Mouse (Mus musculus) limb, embryonic 10.5 days (tissue): ENCODE measurements around the gene Gm9803. TPM values are rescaled to one million over a fixed set of nuclear protein-coding genes. Genes with fewer than 3 reads are reported as not detected.

Experiments used
- DNase-seq: peaks from one replicate; pipeline ENCODE4 v3.0.0-alpha.2; 2017; ENCODE audit warnings: low spot score
- H3K27ac ChIP-seq: fragments of 300-500 bp; sonication (generic); 2 replicates; pipeline ENCODE4 v1.5.1; 2016; ENCODE audit warnings: mild to moderate bottlenecking
- H3K27me3 ChIP-seq: fragments of 300-500 bp; sonication (generic); 2 replicates; pipeline ENCODE4 v1.6.1; 2016; ENCODE audit warnings: low read depth, mild to moderate bottlenecking; ENCODE audit not compliant: poor library complexity, severe bottlenecking
- H3K36me3 ChIP-seq: fragments of 300-500 bp; sonication (generic); 2 replicates; pipeline ENCODE4 v1.6.1; 2016; ENCODE audit warnings: mild to moderate bottlenecking, moderate library complexity
- H3K4me1 ChIP-seq: fragments of 300-500 bp; sonication (generic); 2 replicates; pipeline ENCODE4 v1.6.1; 2016
- H3K4me3 ChIP-seq: fragments of 300-500 bp; sonication (generic); 2 replicates; pipeline ENCODE4 v1.5.1; 2016; ENCODE audit warnings: mild to moderate bottlenecking, moderate library complexity
- H3K9me3 ChIP-seq: fragments of 300-500 bp; sonication (generic); replicated peaks from 2 replicates; pipeline ENCODE4 v1.6.1; 2016; ENCODE audit warnings: mild to moderate bottlenecking
- WGBS: fragments of 180-500 bp; shearing (Covaris S2); methylation state at CpG from one replicate; pipeline ENCODE4 v1.1.7; 2016; 5-methylcytosine and 5-hydroxymethylcytosine counted together
- polyA plus RNA-seq: library from polyadenylated mRNA; unstranded; fragments of >200 nt; fragmentation: Nextera tagmentation; extraction: Ambion mirVana; gene quantifications from 2 replicates; pipeline ENCODE4 v1.2.1, GENCODE M21; 2016

The Gm9803 gene
- polyA plus RNA-seq, 1 experiment from 2014 or later, result 11.1 TPM

- no peak for DNase-seq
- WGBS, result 73% methylated on average over 3 of the region's 3 CpGs
- Histone ChIP-seq H3K27me3 (no peaks in the 10 kb centered on the region), H3K36me3 (peaks cover 13% of the 10 kb centered on the region), H3K27ac (no peak overlapping the region), H3K4me1 (peaks cover 49% of the 10 kb centered on the region), H3K9me3 (no peaks in the 10 kb centered on the region), H3K4me3 (no peak overlapping the region)
These were observed 36.4 kb upstream of the Gm9803 start for GRCm38 (mm10) chr10:43487441-43488010.

GRCm38 (mm10) chr10:43488258-43488657 lies 35.6 kb upstream of the Gm9803 start:
- WGBS, result 82% methylated on average over 4 of the region's 4 CpGs
- Histone ChIP-seq H3K4me3 (no peak overlapping the region), H3K36me3 (peaks cover 19% of the 10 kb centered on the region), H3K27me3 (no peaks in the 10 kb centered on the region), H3K27ac (no peak overlapping the region), H3K9me3 (no peaks in the 10 kb centered on the region), H3K4me1 (peaks cover 42% of the 10 kb centered on the region)
- DNase-seq, result no peak

DNA sequence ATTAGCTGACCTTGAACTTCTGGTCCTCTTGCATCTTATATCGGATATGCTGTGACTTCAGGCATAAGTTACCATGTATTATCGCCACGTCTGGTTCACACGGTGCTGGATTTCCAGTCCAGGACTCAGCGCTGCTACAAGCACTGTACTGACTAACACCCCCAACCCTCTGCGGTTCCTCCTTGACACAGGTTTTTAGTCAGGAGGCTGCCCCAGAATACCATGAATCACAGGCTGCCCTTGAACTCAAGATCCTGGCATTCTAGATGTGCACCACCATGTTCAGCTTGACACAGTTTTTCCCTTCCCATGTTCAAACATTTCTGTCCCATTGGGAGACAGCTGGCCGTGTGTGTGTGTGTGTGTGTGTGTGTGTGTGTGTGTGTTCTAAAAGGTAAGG lies 34.7 kb upstream of the Gm9803 start:
- Histone ChIP-seq H3K9me3 (no peaks in the 10 kb centered on the region), H3K27me3 (no peaks in the 10 kb centered on the region), H3K4me1 (peaks cover 36% of the 10 kb centered on the region), H3K4me3 (no peak overlapping the region), H3K27ac (no peak overlapping the region), H3K36me3 (peaks cover 24% of the 10 kb centered on the region)
- 82% methylated on average over 7 of the region's 7 CpGs for WGBS
- DNase-seq, result no peak

- peaks cover 28% of the 10 kb centered on the region for H3K36me3 ChIP-seq
- DNase-seq, result no peak
- no peaks in the 10 kb centered on the region for H3K27me3 ChIP-seq
- 12% methylated on average over 6 of the region's 6 CpGs for WGBS
- H3K27ac ChIP-seq, result peak overlapping the region; percentile 32; the same call in 1 of the 2 replicates
- no peak overlapping the region for H3K4me3 ChIP-seq
- no peaks in the 10 kb centered on the region for H3K9me3 ChIP-seq
- H3K4me1 ChIP-seq, result peaks cover 36% of the 10 kb centered on the region
These were observed 34.3 kb upstream of the Gm9803 start for GRCm38 (mm10) chr10:43489550-43489949.

DNA sequence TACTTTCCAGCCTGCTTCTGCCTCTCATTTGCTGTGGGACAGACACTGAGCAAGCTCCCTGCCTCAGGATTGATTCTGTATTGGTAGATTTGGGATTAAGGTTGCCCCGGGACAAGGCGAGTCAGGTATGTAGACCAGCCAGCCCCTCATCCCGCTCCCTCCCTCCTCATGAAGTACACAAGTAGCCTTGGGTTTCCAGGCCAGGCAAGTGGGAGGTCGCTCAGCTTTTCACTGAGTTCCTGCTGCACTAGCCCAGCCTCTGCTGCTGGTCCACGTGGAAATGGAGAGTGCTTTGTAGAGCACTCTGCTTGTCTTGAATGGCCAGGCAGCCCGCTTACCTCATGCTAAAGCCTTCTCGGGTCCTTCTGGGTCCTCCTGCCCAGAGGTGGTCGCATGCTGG lies 33.9 kb upstream of the Gm9803 start:
- Histone ChIP-seq H3K27ac (peak overlapping the region; percentile 32; the same call in 1 of the 2 replicates), H3K36me3 (peaks cover 33% of the 10 kb centered on the region), H3K9me3 (no peaks in the 10 kb centered on the region), H3K27me3 (no peaks in the 10 kb centered on the region), H3K4me1 (peaks cover 36% of the 10 kb centered on the region), H3K4me3 (no peak overlapping the region)
- no peak for DNase-seq
- WGBS, result 69% methylated on average over 8 of the region's 8 CpGs

GRCm38 (mm10) chr10:43490846-43491245 lies 33.0 kb upstream of the Gm9803 start:
- peaks cover 36% of the 10 kb centered on the region for H3K4me1 ChIP-seq
- H3K27ac ChIP-seq, result no peak overlapping the region
- no peak for DNase-seq
- H3K4me3 ChIP-seq, result no peak overlapping the region
- 84% methylated on average over 5 of the region's 5 CpGs for WGBS
- no peaks in the 10 kb centered on the region for H3K27me3 ChIP-seq
- peaks cover 36% of the 10 kb centered on the region for H3K36me3 ChIP-seq
- no peaks in the 10 kb centered on the region for H3K9me3 ChIP-seq

DNA sequence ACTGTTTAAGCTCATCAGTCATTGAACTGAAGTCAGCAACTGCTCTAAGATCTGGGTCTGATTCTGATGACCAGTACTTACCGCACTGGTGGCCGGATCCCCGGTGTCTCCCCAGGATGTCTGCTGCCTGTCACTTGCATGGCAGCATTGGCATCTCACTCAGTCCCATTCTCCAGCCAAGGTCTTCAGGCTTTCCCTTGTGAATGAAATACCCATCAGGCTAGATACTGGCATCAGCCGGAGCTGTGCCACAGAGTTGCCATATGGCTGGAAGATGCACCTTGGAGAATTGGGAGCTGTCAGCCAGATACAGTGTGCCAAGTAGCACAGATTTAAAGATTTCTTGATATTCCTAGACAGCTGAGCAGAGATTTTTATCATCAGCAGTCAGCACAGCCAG lies 21.3 kb upstream of the Gm9803 start:
- no peak for DNase-seq
- WGBS, result 98% methylated on average over 4 of the region's 4 CpGs
- Histone ChIP-seq H3K27me3 (no peaks in the 10 kb centered on the region), H3K4me1 (no peaks in the 10 kb centered on the region), H3K9me3 (no peaks in the 10 kb centered on the region), H3K4me3 (no peak overlapping the region), H3K36me3 (peaks cover 98% of the 10 kb centered on the region), H3K27ac (no peak overlapping the region)

DNA sequence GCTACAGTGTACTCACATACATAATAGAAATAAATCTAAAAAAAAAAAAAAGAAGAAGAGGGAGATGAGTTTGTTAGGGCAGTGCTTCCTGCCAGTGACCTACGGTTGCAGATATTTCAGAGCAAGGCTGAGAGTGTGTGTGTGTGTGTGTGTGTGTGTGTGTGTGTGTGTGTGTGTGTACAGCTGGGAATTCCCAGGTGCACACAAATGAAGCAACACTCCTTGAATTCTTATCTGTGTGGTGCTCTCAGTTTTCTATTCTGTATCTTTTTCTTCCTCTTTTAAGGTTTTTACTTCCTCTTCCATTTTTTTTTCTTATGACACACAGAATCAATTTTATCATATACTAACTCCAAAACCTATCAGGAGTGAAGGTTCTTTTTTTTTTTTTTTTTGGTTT lies 19.6 kb upstream of the Gm9803 start:
- Histone ChIP-seq H3K27ac (no peak overlapping the region), H3K4me3 (no peak overlapping the region), H3K36me3 (peaks cover 94% of the 10 kb centered on the region), H3K4me1 (no peaks in the 10 kb centered on the region), H3K9me3 (no peaks in the 10 kb centered on the region), H3K27me3 (no peaks in the 10 kb centered on the region)
- DNase-seq, result no peak
- 75% methylated on average over 1 of the region's 1 CpGs for WGBS

- 84% methylated on average over 4 of the region's 4 CpGs for WGBS
- Histone ChIP-seq H3K4me1 (no peaks in the 10 kb centered on the region), H3K4me3 (no peak overlapping the region), H3K36me3 (peaks cover 94% of the 10 kb centered on the region), H3K9me3 (no peaks in the 10 kb centered on the region), H3K27ac (no peak overlapping the region), H3K27me3 (no peaks in the 10 kb centered on the region)
- DNase-seq, result no peak
These were observed 16.8 kb upstream of the Gm9803 start for GRCm38 (mm10) chr10:43507051-43507450.

DNA sequence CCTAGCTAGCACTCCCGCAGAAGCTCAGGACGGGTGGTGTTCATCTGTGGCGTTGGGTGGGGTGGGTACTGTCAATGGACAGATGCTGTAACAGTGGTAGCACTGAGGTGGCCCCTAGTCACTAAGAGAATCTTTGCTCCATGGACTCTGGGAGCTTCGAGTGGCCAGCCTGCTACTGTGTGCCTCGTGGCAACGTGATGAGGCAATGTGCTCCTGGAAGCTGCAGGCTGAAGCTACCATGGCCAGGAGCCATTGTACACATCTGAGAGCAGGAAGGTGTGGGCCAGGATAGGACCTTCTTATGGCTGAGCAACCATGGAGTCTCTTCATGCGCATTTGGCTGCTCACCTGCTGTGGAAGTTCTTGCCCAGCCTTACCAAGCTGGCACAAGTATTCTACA lies 14.7 kb upstream of the Gm9803 start:
- Histone ChIP-seq H3K9me3 (no peaks in the 10 kb centered on the region), H3K27me3 (no peaks in the 10 kb centered on the region), H3K27ac (no peak overlapping the region), H3K36me3 (peaks cover 94% of the 10 kb centered on the region), H3K4me1 (no peaks in the 10 kb centered on the region), H3K4me3 (no peak overlapping the region)
- no peak for DNase-seq
- 95% methylated on average over 7 of the region's 7 CpGs for WGBS

DNA sequence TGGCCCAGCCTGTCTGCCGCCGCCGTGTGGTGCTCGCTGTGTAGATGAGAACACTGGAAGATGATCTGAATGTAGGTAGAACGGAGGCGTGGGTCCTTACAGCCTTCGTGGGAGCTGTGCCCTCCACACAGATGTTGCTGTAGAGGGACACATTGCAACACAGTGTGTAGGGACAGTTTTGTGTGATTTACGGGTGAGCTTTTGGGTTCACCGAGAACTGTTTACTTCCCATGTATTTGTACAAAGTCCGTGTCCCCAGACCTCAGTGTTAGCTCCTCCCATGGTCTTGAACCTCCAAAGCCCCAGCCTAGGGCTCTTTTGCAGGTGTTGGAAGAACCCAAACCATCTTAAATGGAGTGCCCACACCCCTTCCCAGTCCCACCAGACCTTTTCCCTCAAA lies 10.9 kb upstream of the Gm9803 start:
- H3K4me1 ChIP-seq, result 0 out of 2 replicates have a peak, but pooled peaks cover 4% of the 10 kb centered on the region
- no peak for DNase-seq
- H3K9me3 ChIP-seq, result no peaks in the 10 kb centered on the region
- H3K27ac ChIP-seq, result no peak overlapping the region
- peaks cover 80% of the 10 kb centered on the region for H3K36me3 ChIP-seq
- no peak overlapping the region for H3K4me3 ChIP-seq
- no peaks in the 10 kb centered on the region for H3K27me3 ChIP-seq
- 93% methylated on average over 10 of the region's 10 CpGs for WGBS

GRCm38 (mm10) chr10:43516992-43517660 lies 6.8 kb upstream of the Gm9803 start:
- WGBS, result 74% methylated on average over 6 of the region's 6 CpGs
- Histone ChIP-seq H3K4me1 (0 out of 2 replicates have a peak, but pooled peaks cover 4% of the 10 kb centered on the region), H3K9me3 (no peaks in the 10 kb centered on the region), H3K4me3 (no peak overlapping the region), H3K36me3 (peaks cover 41% of the 10 kb centered on the region), H3K27ac (no peak overlapping the region), H3K27me3 (no peaks in the 10 kb centered on the region)
- DNase-seq, result no peak

- 73% methylated on average over 4 of the region's 4 CpGs for WGBS
- H3K27ac ChIP-seq, result no peak overlapping the region
These were observed 6.0 kb upstream of the Gm9803 start for GRCm38 (mm10) chr10:43517836-43518235.

More at GRCm38 (mm10) chr10:43517836-43518235, 6.0 kb upstream of the Gm9803 start:
- H3K36me3 ChIP-seq, result peaks cover 34% of the 10 kb centered on the region
- H3K4me3 ChIP-seq, result no peak overlapping the region
- DNase-seq, result no peak
- H3K9me3 ChIP-seq, result no peaks in the 10 kb centered on the region
- no peaks in the 10 kb centered on the region for H3K27me3 ChIP-seq
- 0 out of 2 replicates have a peak, but pooled peaks cover 4% of the 10 kb centered on the region for H3K4me1 ChIP-seq
